Mouse (Mus musculus) testis, adult 2 months (tissue): ENCODE results near the gene Hsd17b11.

ENCODE experiments used
- CTCF ChIP-seq: fragments of 200-500 bp; IDR thresholded peaks from 2 replicates; pipeline ENCODE4 v1.5.1; 2012; ENCODE audit warnings: low read depth, mild to moderate bottlenecking, inconsistent platforms, low read length, moderate library complexity; ENCODE audit not compliant: control insufficient read depth, insufficient read depth, insufficient replicate concordance
- POLR2A ChIP-seq: fragments of 200-500 bp; IDR thresholded peaks from 2 replicates; pipeline ENCODE4 v1.6.1; 2012; ENCODE audit warnings: low read depth, mild to moderate bottlenecking, inconsistent platforms, low read length, moderate library complexity; ENCODE audit not compliant: control insufficient read depth

DNA sequence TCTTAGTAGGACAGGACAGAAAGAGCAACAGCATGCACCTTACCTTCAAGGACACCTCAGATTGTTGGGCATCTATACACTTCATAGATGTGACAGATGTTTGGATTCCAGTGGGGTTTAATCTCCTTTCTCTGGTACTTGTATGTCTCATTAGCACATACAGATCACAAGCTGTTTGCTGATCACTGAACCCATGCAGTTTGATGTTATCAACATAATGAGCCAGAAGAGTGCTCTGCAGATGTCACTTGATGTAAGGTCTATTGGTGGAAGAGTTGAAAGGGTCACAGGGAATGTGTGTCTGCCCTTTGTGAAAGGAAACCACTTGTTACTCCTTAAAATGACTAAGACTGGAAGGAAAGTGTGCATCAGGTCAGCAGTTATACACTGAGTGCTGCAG lies 13.3 kb upstream of the Hsd17b11 start:
- no peak for TF ChIP-seq POLR2A
- TF ChIP-seq CTCF: no peak
